Mouse (Mus musculus) kidney, adult 2 months (tissue): ENCODE data around the gene Tppp2.

Experiments
- CTCF ChIP-seq: fragments of 200-500 bp; conservative IDR thresholded peaks from 2 replicates; pipeline ENCODE4 v1.5.1; 2011; ENCODE audit warnings: low read depth, mild to moderate bottlenecking, control low read depth, low read length, moderate library complexity, mixed read lengths; ENCODE audit not compliant: insufficient read depth, insufficient read length
- POLR2A ChIP-seq: fragments of 200-500 bp; IDR thresholded peaks from one replicate; pipeline ENCODE4 v1.6.1; 2011; ENCODE audit warnings: low read depth, low read length, control low read depth

GRCm38 (mm10) chr14:51884598-51885331 is 33.5 kb upstream of the Tppp2 start, which contains the start of gene Mettl17:
- TF ChIP-seq CTCF (0 out of 2 replicates have a peak, but pooled peaks have one; percentile 5), POLR2A (peak; percentile 45)
